Mouse (Mus musculus) layer of hippocampus, postnatal 10 days (tissue): ENCODE data around the gene Camk2b. TPM values are rescaled to one million over a fixed set of nuclear protein-coding genes. Genes with fewer than 3 reads are reported as not detected.
A peak's percentile ranks its signal among the peaks of the same experiment; 100 is the strongest.

Experiments
- DNase-seq, 2 experiments: peaks; one replicate each; pipeline ENCODE4 v3.0.0; 2021; ENCODE audit warnings: low spot score in 2 of 2
- total RNA-seq, 2 experiments: library from RNA; stranded (reverse); gene quantifications; 2 replicates each; pipeline ENCODE4 v1.2.3; 2021

Camk2b gene
- total RNA-seq, 2 experiments from 2014 or later, result 808 to 852 TPM

DNA sequence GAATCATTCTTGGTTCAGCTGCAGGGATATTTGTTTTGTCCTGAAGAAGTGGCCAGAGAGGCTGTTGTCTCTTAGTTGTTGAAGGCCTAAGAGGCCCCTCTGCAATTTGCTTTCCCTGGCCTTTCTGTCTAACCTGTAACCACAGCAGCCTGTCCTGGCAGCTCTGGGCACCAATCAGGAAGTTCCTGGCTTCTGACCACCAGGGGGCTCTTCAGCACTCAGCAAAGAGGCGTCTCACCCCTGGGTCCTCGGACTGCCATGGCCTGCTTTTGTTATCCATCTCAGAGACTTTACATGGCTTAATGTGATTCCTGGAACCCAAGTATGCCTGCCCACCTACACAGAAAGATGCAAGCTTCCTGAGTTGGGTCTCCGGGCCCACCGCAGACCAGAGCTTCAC, 75.3 kb downstream of the Camk2b start:
- peak in 1 of 2 experiments; percentile 65 for DNase-seq

DNA sequence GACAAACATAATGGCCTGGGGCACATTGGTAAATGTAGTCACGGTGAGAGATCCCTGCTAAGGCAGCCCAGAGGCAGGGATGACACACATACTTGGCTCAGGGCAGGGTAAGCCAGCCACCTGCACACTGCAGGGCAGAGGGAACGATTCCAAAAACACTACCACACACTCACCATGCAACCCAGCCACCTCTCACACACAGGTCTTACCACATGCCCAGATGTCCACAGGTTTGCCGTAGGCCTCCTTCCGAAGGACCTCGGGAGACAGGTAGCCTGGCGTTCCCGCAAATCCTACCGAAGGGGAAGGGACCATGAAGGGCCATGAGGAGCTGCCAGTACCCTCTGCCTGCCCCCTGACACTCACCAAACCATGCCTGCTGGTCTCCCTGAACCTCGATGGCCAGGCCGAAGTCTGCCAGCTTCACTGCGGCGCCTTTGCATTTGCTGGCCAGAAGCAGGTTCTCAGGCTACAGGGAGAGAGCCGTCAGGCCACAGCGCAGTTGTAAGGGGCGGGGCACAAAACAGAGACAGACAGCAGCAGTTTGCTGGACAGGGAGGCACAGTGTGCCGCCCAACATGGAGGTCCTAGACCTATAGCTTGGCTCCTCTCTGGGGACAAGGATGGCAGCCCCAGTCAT, 76.1 kb downstream of the Camk2b start:
- DNase-seq, result no peak

DNA sequence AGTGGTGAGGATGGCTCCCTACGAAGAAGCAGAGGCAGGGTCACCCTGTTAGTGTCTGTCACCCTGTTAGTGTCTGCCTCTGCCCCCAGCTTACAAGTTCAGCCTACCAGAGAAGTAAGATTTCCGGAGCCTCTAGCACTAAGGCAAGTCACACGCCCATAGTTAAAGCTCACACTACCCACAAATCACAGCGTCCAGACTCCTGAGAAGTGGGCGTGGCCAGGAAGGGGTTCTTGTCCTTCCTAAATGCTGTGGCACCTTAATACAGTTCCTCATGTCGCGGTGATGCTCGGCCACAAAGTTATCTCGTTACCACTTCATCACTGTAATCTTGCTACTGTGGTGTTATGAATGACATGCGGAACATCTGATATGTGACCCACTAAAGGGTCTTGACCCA, 78.0 kb downstream of the Camk2b start:
- no peak for DNase-seq

DNA sequence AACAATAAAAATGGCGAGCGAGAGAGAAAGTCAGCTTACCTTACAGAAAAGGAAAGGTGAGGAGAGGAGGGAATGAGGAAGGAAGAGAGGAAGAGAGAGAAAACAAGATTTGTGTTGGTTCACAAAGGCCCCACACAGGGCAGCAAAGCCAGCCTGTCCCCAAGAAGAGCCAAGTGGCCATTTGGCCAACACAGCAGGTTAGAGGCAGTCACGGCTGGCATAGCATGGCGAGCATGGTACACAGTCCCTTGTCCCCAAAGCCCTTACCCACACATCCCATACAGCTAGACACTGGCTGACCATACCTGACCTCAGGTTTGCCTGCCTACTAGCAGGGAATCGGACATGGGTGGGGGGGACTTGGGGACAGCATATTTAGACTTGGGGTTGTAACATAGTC, 82.5 kb downstream of the Camk2b start:
- DNase-seq, result no peak

DNA sequence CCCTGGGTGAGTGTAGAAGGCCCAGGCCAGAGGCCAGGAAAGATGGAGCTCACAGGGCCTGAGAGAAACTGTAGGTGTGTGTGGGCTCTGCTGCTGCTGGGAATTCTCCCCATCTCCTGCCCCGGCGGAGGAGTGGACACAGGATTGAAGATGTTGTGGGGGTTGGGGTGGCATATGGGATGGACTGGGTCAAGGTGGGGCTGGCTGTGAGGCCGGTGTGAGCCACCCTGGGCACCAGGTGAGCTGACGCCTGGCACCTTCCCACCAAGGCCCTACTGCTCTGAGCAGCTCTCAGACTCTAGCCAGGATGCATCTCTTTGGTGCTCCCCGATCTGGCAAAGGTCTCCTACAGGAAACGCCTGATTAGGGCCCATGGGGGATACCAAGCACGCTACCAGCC, 84.8 kb downstream of the Camk2b start:
- no peak for DNase-seq

DNA sequence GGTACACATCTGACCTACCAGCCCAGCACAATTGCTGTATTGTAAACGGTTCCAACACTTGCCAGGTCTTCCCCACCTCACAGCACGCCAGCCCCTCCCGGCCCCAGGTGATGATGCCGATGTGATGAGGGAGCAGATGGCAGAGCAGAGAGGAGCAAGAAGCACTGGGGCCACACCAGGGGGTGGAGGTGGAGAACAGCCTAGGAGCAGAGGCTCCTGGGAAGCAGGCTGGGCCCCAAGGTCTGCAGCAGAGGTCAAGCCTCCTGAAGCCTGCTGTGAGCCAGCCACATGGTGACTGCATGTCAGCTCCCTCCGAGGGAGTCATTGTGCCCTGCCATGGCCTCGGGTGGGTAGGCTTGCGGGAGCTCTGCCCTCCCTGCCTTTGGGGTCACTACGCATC, 85.6 kb downstream of the Camk2b start:
- no peak for DNase-seq

DNA sequence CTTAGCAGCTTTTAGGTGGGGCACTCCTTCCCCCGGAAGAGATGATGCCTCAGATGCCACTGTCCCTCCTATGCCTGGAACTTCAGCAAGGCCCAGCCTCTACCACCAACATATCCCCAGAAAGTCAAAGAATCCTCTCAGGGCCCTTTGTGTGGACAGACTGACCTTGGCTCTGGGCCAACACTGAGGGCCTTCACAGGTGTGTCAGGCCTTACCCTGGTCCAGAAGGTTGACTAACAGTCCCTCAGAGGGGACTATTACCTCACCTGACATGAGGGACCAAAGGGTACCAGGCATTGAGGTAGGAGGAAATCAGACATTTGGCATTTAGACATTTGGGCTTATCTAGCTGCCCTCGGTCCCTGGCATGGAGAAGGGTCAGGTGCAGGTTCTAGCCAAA, 86.1 kb downstream of the Camk2b start:
- DNase-seq, result no peak

DNA sequence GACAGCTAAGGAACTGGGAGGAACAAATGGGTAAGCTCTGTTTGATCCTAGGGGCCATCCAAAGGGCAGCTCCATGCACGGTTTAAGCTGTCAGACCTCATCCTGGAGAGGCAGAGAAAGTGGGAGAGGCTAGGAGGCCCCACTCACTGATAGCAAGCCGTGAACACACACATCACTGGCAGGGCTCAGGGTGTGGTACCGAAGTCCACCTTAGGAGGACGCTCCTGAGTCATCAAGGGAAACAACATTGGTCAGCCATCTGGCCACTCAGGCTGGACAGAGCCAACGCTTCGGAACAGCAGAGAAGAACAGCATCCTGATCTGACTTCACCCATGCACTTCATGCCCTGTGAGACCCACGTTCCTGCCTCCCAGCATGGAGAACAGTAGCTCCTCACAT, 87.1 kb downstream of the Camk2b start:
- DNase-seq, result no peak

DNA sequence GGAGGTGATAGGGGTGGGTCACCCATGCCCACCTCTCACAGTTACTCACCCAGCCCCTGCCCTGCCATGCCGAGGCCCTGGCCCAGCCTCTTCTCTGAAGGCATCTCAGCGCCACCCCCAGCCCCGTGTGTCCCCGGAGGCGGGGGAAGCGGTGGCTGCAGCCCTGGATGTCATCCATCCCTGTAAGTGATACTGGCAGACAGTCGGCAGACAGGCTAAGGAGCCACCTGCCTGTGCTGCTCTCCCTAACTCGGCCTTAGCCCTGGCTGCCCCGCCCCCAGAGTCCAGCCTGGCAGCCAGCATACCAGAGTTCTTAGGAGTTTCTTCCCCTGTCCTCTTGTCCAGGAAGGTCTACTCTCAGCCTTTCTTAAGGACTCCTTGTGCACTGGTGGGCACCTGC, 90.1 kb downstream of the Camk2b start:
- DNase-seq, result no peak

DNA sequence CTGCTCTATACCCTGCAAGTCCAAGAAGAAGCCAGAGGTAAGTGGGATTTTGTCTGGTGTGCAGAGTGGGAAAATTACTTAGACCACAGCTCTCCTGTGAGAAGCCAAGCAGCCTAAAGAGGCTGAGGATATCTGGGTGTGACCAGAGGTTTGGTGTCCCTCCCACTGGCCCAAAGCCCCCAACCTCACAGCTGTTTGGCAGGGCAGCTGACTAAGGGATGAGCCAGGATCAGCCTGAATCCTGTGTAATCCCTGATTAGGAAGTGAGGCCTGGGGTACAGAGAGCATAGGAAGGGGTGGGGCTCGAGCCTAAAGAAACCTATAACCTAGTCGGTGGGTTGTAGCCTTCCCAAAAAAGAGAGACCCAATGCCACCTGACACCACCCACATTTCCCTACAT, 91.1 kb downstream of the Camk2b start:
- DNase-seq, result no peak

DNA sequence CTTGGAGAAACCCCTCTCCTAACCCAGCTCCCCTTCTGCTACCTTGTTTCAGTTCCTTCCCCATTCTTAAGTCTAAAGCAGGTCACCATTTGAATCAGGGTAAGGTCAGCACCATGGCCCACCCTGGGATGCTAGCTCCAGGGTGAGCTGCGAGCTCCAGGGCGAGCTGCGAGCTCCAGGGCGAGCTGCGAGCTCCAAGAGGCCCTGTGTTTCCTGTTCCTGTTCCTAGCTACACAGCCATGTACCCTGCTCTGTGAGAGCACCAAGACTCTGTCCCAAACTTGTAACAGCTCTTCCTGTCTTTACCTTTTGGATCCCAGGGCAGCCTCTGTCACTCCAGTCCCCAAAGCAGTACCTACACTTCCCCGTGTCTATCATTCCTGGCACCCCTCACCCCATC, 92.1 kb downstream of the Camk2b start:
- no peak for DNase-seq

DNA sequence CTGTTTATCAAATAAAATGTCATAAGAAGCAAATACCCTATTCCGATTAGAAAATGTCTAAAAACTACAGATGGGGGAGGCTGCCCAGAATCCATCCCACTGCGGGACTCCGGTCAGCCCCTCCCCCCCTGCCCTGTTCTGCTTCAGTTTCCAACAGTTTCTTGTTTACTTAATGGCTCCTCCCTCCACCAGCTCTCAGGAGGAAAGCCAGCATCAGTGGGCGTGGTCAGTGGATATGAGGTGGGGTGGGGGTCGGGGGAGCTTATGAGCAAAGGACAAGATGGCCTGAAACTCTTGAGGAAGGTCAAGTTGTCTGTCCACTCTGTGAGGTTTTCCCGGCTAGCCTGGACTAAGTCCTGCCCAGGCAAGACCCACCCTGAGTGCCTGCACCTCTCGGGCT, 93.0 kb downstream of the Camk2b start:
- DNase-seq, result no peak

DNA sequence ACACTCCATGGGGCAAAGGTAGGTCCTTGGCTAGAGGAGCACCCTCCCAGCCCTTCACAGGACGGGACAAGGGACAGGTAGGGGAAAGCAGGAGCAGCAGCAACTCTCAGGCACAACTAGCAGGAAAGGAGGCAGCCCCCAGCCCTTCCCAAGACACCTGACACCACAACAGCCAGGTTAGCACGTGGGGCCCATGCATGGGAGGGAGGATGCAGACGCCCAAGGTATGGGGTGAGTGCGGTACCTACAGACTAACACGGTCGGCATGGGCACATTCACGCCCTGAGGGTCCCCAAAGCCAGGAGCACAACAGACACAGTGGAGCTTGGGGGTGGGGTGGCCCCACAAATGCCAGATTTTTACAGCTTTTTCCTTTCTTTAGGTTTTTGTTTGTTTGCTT, 95.0 kb downstream of the Camk2b start:
- no peak for DNase-seq

DNA sequence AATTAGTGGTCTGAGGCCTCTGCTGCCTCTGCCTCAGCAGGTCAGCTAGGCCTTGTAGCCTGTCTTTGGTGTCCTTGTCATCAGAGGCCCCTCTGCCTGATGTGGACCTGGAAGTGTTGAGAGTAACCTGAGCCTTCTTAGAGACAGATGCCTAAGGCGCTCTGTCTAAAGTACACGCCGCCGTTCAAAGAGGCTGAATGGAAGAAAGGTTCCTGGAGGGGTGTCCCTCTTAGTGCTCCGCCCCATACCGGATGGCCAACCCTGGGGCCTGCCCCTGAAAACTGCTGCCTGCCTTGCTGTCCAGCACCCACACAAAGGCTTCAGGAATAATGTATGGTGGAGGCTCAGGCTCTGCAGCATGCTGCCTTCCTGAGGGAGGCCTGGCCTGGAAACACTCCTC, 97.9 kb downstream of the Camk2b start:
- no peak for DNase-seq

DNA sequence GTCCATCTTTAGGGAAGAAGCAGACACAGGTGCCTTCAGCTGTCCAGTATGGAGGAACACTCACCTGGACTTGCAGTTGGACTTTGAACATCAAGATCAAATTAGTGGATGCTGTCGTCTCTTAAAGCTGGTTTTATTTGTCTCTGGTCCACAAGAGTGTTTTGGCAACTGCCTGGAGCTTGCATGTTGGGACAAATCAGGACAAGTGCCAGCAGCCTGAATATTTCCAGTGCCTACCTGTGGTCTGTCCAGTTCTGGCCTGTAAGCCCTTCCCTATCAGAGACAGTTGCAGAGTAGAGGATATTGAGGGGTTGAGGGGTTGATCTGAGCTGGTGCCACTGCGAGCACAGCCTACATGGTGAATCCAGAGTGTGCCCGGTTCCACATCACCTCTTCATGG, 99.4 kb downstream of the Camk2b start:
- no peak for DNase-seq

DNA sequence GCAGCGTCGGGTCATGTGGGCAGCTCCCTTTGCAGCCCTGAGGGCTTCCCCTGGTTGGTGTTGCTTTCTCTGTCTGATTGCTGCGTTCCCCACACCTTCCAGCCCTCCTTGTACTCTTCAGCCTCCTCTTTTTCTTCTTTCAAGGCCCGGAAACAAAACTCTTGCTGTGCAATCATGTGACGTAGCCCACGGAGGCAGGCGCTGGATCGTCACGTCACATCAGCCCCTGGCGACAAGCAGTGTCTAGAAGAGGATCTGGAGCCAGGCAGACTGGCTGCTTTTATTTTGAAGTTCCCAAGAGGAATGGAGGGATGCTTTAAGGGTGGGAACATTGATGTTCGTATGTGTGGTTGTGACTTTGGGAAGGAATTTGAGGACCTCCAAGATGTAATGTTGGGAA, 100.3 kb downstream of the Camk2b start:
- DNase-seq, result peak in 1 of 2 experiments; percentile 46

DNA sequence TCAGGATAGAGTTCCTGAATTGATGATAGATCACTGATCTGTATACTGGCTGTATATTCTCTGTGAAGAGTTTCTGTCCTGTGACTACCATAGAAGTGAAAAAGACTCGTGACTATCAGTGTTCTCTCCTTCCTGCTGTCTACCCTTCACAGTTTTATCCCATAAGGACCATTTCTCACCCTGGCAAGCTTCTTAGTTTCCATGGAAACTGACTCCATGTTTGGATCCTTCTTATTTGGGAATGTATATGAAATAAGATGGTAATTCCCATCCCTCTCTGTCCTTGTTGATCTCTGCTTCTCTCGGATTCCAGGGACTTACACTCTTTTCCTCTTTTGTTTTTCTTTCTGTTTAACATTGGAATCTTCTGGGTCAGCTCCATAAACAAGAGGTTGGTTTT, 106.1 kb downstream of the Camk2b start:
- DNase-seq, result no peak

DNA sequence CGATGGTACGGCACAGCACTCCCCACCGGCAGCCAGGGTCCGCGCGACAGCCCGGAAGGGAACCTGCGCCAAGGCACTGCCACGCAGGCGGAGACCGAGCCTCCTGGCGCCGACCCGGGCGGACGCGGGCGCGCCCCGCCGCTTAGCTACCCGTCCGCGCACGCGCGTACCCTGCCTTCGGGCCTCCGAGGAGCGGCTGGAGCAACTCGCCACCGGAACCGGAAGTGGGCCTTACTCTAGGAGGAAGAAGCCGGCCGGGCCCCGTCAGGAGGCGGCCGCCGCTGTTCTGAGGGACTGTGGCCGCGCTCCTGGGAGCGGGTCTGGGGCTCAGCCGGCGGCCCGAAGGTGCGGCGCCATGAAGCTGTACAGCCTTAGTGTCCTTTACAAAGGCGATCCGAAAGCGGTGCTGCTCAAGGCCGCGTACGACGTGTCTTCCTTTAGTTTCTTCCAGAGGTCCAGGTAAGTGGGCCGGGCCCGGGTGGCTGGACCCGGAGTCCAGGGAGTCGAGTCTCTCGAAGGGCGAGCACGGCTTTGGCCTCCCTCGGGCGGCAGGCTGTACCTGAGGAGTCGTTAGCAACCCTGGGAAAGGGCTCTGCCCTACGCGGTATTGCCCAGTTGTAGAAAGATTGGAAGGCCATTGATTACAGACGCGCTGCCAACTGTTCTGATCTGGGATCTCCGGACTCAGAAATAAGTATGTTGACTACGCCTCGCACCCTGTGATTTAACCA, 110.5 kb downstream of the Camk2b start, which contains the start of gene Ykt6:
TSS of gene Ykt6 (plus strand) at position 148 of the 731 bp plus-strand sequence.
- DNase-seq, result peak; percentile 91 to 95

DNA sequence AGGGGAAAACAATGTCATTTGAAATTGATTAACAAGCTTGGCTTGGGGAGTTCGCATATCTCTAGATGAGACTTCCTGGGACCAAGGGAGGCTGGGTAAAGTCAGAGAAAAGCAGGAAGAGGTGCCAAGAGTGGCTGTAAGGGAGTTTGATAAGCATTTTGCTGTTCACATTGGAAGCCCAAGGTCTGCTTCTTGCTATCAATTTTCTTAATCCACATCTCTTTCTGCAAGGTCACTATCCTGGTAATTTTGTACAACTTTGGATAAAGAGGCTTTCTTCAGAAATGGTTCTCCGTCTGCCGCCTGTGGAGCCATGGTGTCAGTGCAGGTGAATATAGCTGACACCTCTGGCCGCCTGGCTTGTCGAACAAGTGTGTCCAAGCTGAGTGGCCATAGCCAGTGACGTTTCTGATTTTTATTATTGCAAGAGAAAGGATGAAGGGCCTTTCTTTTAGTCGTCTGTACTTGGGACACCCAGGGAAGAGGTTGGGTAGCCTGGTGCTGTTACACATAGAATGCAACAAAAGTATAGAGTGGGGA, 111.1 kb downstream of the Camk2b start:
- no peak for DNase-seq

DNA sequence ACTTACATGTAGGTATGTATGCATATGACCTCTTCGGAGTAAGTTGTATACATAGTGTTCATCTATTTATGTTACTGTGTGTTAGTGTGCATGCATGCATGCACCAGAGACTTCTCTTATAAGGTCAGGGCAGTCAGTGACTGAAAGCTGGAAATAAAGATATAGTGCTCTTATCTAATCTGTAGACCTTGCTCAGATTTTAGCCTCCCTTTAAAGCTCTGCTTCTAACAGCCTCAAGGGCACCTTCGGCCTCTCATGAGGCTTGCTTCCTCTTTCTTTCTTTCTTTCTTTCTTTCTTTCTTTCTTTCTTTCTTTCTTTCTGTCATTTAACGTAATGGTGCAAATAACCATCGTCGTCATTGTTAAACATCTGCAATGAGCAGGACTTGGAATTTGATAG, 111.7 kb downstream of the Camk2b start:
- DNase-seq, result no peak

DNA sequence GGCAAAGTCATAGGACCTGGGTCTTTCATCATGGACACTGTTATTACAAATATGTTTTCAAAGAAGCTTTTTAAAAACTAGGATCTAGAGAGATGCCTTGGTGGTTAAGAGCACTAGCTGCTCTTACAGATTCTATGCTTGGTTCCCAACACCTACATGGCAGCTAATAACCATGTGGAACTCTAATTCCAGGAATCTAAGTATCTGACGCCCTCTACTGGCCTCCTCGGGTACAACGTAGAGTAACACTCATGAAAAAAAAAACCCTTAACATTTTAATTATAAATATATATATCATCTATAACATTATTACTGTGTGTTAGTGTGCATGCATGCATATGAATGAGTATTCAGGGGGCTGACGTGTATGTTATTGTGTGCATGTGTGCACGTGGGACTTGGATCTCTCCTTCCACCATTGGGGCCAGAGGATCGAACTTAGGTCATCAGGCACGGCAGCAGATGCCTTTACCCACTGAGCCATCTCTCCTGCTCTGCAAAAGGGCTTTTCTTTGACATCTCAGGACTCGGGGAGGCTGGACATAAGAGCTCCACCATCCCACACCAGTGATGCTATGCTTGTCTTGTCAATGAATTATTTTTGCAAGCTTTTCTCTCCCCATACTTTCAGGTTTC, 112.9 kb downstream of the Camk2b start:
- no peak for DNase-seq

DNA sequence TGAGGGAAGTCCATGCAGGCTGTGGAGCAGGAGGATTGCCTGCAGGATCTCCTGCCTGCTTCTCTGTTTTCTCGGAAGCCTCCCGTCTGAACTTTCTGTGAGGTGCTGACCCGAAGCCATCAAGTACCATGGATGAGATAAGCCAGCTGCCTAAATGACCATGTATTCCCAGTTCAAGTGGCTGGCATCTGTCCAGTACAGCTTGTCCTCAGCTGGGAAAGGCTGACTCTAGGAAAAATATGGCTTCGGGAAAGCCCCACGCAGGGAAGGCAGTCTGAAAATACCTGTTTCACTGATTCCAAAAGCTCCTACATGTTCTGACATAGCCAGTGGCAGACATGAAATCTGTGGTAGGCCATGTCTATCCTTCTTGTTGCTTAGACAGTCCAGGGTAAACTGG, 113.7 kb downstream of the Camk2b start:
- DNase-seq, result no peak
